Mouse (Mus musculus): ENCODE measurements around the gene Gm5108.

Gm5108 gene

GRCm38 (mm10) chr5:67941369-67941768 is at the start of gene Gm5108:
Gm5108 (plus strand) TSS chr5:67941669.
- no peak for DNase-seq (ENCODE audit: low spot score)

DNA sequence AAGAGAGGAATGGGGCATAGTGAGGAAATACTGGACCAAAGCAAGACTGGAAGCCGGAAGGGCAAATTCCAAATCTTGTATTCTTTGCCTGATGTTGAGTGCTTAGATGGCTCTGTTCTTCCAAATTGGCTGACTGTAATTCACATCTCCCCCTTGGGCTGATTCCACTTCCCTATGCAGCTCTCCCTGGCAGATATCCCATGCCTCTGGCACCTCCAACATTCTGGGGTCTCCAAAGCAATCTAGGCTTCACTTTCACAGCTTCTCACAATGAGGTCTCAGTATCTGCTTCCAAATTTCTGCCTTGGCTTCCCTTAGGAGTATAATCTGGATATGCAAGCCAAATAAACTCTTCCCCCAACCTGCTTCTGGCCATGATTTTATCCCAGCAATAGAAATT is 42.5 kb upstream of the Gm5108 start:
- DNase-seq (ENCODE audit: low spot score) = no peak

GRCm38 (mm10) chr5:67904555-67904954 is 36.9 kb upstream of the Gm5108 start:
- DNase-seq (ENCODE audit: low spot score) = no peak

- DNase-seq (ENCODE audit: low spot score) = no peak
These were observed 10.9 kb upstream of the Gm5108 start for GRCm38 (mm10) chr5:67930584-67930983.

DNA sequence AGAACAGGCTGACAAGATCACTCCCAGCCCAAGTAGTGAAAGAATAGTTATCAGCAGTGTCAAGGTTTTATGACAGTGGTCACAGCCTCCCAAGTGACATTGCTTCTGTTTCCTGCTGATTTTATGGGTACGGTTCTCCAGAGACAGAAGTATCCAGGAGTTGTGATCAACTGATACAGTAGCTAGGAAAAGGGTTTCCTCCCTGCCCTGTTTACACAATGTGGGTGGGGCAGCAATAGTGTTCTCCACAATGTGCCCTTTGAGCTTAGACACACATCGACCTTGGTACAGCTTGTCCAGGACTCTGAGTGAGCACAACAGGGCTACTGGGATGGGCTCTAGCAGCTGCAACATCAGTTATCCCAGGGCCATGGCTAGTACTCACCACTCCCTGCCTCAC is 9.8 kb upstream of the Gm5108 start:
- DNase-seq (ENCODE audit: low spot score) = no peak

DNA sequence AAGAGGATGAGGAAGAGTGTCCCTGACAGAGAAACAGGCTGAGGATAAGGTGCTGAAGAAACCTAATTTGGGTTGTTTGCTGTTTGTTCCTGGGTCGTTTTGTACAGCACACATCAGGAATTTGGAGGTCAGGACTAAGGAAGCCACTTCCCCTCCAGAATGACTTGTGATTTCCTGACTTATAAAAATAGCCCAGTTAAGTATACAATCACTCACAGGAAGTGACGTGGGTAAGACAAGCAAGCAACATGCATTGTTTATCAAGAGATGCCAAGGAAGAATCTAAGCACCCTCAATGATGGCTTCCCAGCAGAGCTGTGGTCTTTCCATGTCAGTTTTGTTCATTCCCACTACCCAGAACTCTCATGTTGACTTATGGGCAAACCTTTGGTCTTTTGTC is 1.7 kb downstream of the Gm5108 start:
- no peak for DNase-seq (ENCODE audit: low spot score)

DNA sequence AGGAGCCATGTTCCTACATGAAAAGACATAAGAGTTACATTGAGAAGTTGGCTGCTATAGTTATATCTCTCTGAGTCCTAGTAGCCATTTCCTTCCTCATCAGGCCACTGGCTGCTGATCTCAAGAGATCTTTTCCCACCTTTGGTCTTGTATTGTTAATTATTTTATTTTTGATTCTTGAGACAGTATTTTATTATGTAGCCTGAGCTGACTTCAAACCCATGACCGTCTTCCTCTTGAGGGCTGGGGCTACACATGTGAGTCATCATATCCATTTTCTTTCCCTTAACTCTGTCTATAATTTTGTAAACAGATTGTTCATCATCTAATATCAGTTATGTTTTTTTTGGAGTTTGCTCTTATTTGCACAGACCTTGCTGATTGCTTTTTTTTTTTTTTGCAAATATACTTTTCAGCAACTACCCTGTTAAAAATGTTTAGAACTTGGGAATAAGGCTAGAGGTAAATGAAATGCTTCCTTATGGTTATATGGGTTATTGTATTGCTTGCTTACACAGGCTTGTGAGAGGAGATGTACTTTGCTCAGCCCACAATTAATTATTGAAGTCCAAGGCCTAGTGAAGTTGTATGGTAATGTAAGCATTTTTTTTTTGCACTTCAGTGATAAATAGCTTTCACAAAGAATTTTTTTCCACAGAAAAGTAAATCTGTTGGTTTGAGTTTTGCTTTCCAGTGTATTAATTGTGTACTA is 2.8 kb downstream of the Gm5108 start:
- no peak for DNase-seq (ENCODE audit: low spot score)

GRCm38 (mm10) chr5:67946321-67946720 is 4.9 kb downstream of the Gm5108 start, which contains the start of gene Gm21905:
Gm21905 (minus strand) TSS chr5:67946421.
- no peak for DNase-seq (ENCODE audit: low spot score)

DNA sequence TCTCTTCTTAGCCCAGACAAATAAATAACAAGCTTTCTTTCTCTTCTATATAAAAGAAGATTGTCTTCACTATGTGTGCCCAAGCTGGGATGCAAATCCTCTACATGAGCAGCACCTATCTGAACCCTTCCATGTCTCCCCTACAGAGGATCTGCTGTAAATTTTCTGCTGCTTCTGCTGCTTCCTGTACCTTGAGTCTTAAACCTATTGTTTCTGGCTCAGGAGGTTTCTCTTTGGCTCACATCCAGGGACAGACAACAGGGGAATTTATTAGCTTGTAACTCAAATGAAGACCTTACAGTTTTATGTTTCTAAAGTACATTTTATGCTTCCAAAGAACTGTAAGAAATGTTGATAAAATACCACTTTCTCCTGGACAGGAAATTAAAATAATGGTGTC is 5.5 kb downstream of the Gm5108 start:
- no peak for DNase-seq (ENCODE audit: low spot score)

DNA sequence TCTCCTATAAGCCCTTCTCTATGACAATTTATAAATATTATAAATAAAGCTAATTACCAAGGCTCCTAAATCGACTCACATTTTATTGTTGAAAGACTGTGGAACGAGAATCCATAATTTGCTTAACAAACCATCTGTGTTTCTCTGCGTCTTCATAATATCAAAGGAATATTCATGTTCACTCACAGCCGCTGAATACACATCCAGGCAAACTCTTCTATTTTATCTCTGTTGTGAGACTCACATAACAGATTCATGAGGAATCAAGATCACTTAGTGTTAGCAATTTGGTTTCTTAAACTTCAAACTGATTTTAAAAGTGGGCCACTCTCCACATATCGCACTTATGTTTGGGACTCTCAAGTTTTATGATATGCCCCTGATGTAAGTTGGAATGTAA is 6.6 kb downstream of the Gm5108 start:
- DNase-seq (ENCODE audit: low spot score) = no peak

DNA sequence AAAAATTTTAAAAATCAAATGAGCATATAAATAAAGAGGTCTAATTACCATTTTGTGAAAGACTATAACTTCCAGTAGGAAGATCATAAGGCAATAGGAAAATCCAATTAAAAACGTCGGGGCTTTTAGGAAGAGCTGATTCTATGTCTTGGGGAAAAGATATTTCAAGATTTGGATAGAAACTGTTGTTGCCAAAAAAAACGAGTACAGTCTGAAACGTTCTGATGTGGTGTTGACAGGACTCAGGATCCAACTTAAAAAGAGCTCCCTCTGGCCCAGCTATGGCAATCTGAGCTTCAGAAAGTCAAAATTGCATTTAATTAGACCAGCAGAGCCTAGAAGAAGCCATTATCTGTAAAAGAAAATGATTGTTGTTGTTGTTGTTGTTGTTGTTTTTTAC is 12.6 kb downstream of the Gm5108 start:
- DNase-seq (ENCODE audit: low spot score) = no peak

GRCm38 (mm10) chr5:67955486-67955885 is 14.0 kb downstream of the Gm5108 start:
- no peak for DNase-seq (ENCODE audit: low spot score)

DNA sequence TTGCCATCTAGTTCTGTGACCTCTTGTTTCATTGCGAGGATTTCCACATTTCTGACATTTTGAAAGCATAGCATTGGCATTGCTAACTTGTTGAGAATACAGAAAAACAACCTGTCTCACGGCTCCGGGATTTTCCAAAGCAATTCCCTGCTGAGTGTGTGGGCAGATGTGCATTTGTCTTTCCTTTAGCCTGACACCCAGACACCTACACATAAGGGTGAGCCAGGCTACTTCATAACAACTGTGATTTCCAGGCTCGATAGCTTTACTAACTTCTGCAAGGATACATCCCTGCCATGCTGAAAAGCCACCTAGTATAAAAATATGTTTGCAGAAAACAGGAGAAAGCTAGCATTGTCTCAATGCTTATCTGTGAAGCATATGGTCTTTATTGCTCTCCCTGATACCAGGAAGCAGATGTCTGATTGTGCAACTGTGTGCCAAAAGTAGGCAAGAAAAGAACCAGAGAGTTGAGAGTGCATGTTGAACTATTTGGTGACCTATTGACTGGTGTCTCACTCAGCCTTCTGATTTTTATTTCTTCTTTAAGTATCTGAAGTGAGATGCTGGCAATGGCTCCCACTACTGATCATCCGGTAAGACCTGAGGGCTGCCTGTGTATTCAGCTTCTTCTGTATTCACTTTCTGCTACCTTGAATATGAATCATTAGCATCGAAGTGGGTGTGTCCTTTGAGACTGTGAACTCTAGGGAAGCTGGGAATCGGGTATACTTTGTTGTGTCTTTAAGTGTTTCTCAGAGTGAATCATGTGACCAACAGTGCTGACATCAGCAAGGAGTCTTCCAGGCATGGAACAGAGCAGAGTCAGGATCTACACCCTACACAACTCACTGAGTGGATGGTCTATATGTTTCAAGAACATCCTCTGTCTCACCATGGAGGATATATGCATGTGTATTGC is 20.5 kb downstream of the Gm5108 start:
- DNase-seq (ENCODE audit: low spot score) = no peak

DNA sequence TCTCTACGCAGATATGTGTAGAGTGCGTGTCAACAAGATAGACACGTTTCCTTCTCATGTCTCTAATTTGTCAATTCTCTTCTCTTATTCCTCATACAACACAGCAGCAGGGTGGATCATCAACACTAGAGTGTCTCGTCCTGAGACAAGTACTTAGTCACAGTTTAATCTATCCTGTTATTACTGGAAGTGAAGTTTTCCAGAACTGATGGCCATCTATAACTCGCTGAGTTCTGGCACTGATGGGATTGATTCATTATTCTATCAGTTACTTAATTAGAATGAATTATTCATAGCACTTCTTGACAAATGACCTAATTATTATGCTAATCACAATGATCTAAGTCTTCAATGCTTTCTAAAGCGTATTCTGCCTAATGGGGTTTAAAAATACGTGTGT is 28.1 kb downstream of the Gm5108 start:
- no peak for DNase-seq (ENCODE audit: low spot score)

- no peak for DNase-seq (ENCODE audit: low spot score)
These were observed 40.6 kb downstream of the Gm5108 start for GRCm38 (mm10) chr5:67981946-67982526.

GRCm38 (mm10) chr5:67990426-67990825 is 49.0 kb downstream of the Gm5108 start:
- no peak for DNase-seq (ENCODE audit: low spot score)

DNA sequence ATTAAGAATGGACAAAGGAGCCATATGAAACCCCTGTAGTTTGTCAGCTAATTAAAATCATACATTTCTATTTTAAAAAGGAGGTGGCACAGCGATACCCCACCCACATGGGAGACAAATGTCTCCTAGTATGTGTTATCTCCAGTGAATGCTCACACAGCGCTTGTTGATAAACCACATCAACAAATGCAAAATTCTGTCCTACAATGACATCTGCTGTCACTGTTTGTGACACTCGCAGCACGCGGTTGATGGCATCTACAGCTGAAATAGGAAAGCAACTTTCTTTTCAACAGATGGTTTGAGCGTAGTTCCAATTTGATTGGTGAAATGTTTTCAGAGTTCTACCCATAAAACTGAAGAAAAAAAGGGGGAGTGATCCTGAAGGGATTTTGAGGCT is 61.1 kb downstream of the Gm5108 start:
- no peak for DNase-seq (ENCODE audit: low spot score)

DNA sequence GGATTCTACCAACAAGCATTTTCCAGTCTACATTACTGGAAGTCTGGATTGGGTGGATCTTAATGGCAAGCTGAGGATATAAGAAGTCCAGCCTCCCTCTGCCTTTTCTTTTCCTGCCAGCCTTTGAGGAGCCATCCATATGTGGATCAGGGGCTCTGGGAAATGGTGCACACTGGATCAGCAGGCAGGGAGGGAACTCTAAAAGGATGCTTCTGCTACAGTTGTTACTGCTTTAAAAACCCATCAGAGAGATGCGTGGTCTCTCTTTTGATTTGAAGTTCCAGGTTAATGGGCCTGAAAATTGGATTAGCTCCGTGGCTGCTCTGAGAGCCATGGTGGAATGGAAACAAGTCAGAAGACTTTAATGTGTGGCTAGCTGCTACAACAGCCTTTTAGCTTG is 62.4 kb downstream of the Gm5108 start:
- DNase-seq (ENCODE audit: low spot score) = no peak

DNA sequence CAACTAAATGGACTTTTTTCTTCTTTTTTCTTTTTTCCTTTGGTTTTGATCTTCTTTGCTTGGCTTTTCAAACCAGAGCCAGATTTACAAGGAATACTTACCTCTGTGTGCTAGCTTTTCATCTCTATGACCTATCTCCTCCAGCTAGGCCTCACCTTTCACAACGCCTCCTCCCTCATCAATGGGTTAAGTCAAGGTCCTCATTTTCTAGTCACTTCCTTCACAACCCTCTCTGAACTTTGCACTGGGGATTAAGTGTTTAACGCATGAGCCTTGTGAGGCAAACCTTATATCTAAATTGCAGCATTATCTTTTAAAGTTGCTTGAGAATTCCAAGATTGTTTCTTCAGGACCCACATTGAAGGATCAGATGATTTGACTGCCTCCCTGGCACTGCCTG is 63.0 kb downstream of the Gm5108 start:
- DNase-seq (ENCODE audit: low spot score) = no peak

GRCm38 (mm10) chr5:68007074-68007473 is 65.6 kb downstream of the Gm5108 start:
- DNase-seq (ENCODE audit: low spot score) = no peak

GRCm38 (mm10) chr5:68011569-68011968 is 70.1 kb downstream of the Gm5108 start:
- DNase-seq (ENCODE audit: low spot score) = no peak

GRCm38 (mm10) chr5:68012618-68013017 is 71.1 kb downstream of the Gm5108 start:
- peak; percentile 51 for DNase-seq (ENCODE audit: low spot score)

- DNase-seq (ENCODE audit: low spot score) = no peak
These were observed 79.4 kb downstream of the Gm5108 start for GRCm38 (mm10) chr5:68020870-68021269.

Measured in yolk sac, embryonic 10.5 days (tissue).